Mouse (Mus musculus) olfactory bulb, adult 2 months (tissue): Measurements from ENCODE around the gene Cry2.

Experiments
- CTCF ChIP-seq: fragments of 200-500 bp; IDR thresholded peaks from 2 replicates; pipeline ENCODE4 v1.5.1; 2012; ENCODE audit warnings: low read depth, mild to moderate bottlenecking, low read length, moderate library complexity; ENCODE audit not compliant: insufficient read depth
- POLR2A ChIP-seq: fragments of 200-500 bp; IDR thresholded peaks from 2 replicates; pipeline ENCODE4 v1.6.1; 2012; ENCODE audit warnings: mild to moderate bottlenecking, low read depth, low read length, moderate library complexity; ENCODE audit not compliant: insufficient read depth

GRCm38 (mm10) chr2:92442419-92443001, 8.7 kb upstream of the Cry2 start:
- no peak for TF ChIP-seq POLR2A
- TF ChIP-seq CTCF = no peak
